Mouse (Mus musculus) forebrain, embryonic 15.5 days (tissue): ENCODE data around the gene Trpm3. TPM values are rescaled to one million over a fixed set of nuclear protein-coding genes. Genes with fewer than 3 reads are reported as not detected.

Experiments
- ATAC-seq: fragments of 200-750 bp; cut with Nextera tagmentation; replicated peaks from 2 replicates; pipeline ENCODE4 v1.8.0; 2017; ENCODE audit warnings: mild to moderate bottlenecking, moderate TSS enrichment, moderate library complexity
- H3K27ac ChIP-seq: fragments of 300-500 bp; sonication (generic); replicated peaks from 2 replicates; pipeline ENCODE4 v1.5.1; 2015; ENCODE audit warnings: mild to moderate bottlenecking, inconsistent platforms
- H3K27me3 ChIP-seq: fragments of 300-500 bp; sonication (generic); 2 replicates; pipeline ENCODE4 v1.6.1; 2015; ENCODE audit warnings: inconsistent platforms
- H3K36me3 ChIP-seq: fragments of 300-500 bp; sonication (generic); 2 replicates; pipeline ENCODE4 v1.6.1; 2015; ENCODE audit warnings: mild to moderate bottlenecking, inconsistent platforms
- H3K4me1 ChIP-seq: fragments of 300-500 bp; sonication (generic); 2 replicates; pipeline ENCODE4 v1.6.1; 2015; ENCODE audit warnings: inconsistent platforms
- H3K4me2 ChIP-seq: fragments of 300-500 bp; sonication (generic); replicated peaks from 2 replicates; pipeline ENCODE4 v1.6.1; 2015; ENCODE audit warnings: mild to moderate bottlenecking, inconsistent platforms
- H3K4me3 ChIP-seq: fragments of 300-500 bp; sonication (generic); 2 replicates; pipeline ENCODE4 v1.5.1; 2015; ENCODE audit warnings: mild to moderate bottlenecking, inconsistent platforms
- H3K9ac ChIP-seq: fragments of 300-500 bp; sonication (generic); replicated peaks from 2 replicates; pipeline ENCODE4 v1.6.1; 2015; ENCODE audit warnings: mild to moderate bottlenecking, inconsistent platforms
- H3K9me3 ChIP-seq: fragments of 300-500 bp; sonication (generic); 2 replicates; pipeline ENCODE4 v1.6.1; 2016; ENCODE audit warnings: inconsistent platforms
- WGBS: fragments of 180-500 bp; shearing (Covaris S2); methylation state at CpG from one replicate; pipeline ENCODE4 v1.1.7; 2015; ENCODE audit warnings: mixed read lengths; 5-methylcytosine and 5-hydroxymethylcytosine counted together
- polyA plus RNA-seq: library from polyadenylated mRNA; unstranded; fragments of >200 nt; fragmentation: Nextera tagmentation; extraction: Ambion mirVana; gene quantifications from 2 replicates; pipeline ENCODE4 v1.2.1, GENCODE M21; 2015

Trpm3 gene
- polyA plus RNA-seq, 1 experiment from 2014 or later = 21.6 TPM

DNA sequence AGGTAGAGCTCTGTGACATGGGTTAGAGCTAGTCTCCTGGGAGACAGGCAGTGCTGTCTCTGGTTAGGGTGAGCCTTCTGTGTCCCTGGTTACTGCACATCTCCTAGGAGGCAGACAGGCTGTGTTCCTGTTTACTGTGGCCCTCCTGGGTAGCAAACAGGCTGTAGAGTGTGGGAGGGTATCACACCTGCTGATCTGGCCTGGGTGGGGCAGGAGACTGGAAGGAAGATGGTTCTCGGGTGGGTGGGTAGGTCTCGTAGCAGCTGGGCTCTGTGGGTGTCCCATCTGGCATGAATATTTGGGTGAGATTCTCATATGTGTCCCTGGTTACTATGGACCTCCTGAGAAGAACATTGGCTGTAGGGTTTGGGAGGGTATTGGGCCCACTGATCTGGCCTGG is 658.1 kb downstream of the Trpm3 start:
- 95% methylated on average over 2 of the region's 2 CpGs for WGBS
- no peak overlapping the region for H3K27ac ChIP-seq

DNA sequence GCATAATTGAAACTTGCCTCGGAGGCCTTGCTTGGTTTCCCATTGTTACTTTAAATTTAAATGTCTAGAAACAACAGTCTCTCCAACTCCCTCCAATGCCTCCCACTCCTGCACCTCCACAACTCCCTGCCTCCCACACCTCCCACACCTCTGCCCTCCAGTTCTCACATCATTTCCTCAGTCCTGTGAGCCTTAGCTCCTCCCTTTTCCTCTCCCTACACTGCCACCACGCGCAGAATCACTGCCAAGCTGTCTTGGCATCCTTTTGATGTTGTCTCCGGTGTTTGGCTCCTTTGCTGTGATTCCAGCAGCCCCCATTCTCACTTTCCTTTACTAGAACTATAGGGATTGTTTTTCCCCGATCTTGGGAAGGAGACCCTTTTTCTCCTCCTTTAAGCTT is 661.6 kb downstream of the Trpm3 start:
- Histone ChIP-seq H3K9me3 (no peaks in the 10 kb centered on the region), H3K4me2 (no peak overlapping the region), H3K4me1 (peaks cover 4% of the 10 kb centered on the region; the same call in 1 of the 2 replicates), H3K27me3 (no peaks in the 10 kb centered on the region), H3K9ac (no peak overlapping the region), H3K27ac (no peak overlapping the region), H3K36me3 (no peaks in the 10 kb centered on the region), H3K4me3 (no peak overlapping the region)
- no peak for ATAC-seq
- WGBS = 38% methylated on average over 5 of the region's 5 CpGs

More for the DNA sequence above, 658.1 kb downstream of the Trpm3 start:
- ATAC-seq = no peak
- Histone ChIP-seq H3K9me3 (no peaks in the 10 kb centered on the region), H3K27me3 (no peaks in the 10 kb centered on the region), H3K4me3 (no peak overlapping the region), H3K9ac (no peak overlapping the region), H3K36me3 (no peaks in the 10 kb centered on the region), H3K4me2 (no peak overlapping the region), H3K4me1 (peaks cover 4% of the 10 kb centered on the region; the same call in 1 of the 2 replicates)

DNA sequence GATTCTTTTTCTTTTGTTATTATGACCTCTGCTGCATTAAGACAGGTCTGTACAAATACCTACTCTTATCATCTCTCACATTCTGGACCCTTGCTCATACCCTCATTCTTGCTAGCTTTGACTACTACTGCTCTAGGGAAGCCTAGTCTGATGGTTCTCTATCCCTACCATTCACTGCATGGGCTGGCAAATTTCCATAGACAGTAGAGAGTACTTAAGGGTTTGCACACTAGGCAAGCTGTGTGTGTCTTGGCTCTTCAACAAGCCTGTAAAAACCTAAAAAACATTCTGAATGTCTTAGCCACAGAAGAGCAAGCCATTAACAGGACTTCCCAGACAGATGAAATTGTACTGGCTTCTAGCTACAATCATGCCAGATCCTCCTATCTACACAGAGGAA is 664.5 kb downstream of the Trpm3 start:
- H3K9me3 ChIP-seq = no peaks in the 10 kb centered on the region
- no peaks in the 10 kb centered on the region for H3K27me3 ChIP-seq
- H3K4me2 ChIP-seq = no peak overlapping the region
- no peaks in the 10 kb centered on the region for H3K36me3 ChIP-seq
- H3K4me1 ChIP-seq = peaks cover 4% of the 10 kb centered on the region; the same call in 1 of the 2 replicates
- H3K27ac ChIP-seq = no peak overlapping the region
- no peak for ATAC-seq
- no peak overlapping the region for H3K9ac ChIP-seq
- H3K4me3 ChIP-seq = no peak overlapping the region

DNA sequence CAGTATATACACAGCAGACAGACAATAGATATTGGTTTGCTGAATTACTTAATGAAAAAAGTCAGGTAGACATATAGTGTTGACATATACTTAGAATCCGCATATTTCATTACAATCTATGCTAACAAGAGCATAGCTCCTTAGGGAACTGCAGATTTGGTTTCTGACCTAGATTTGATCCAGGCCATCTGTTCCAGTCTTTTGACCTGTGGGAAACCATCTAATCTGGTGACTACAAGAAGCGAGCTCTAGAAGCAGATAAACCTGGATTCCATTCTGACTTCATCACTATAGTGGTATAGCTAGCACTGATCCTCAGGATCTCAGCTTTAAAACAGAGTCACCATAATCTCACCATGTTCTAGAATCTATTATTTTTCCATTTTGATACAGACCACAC is 665.5 kb downstream of the Trpm3 start:
- no peaks in the 10 kb centered on the region for H3K36me3 ChIP-seq
- ATAC-seq = no peak

DNA sequence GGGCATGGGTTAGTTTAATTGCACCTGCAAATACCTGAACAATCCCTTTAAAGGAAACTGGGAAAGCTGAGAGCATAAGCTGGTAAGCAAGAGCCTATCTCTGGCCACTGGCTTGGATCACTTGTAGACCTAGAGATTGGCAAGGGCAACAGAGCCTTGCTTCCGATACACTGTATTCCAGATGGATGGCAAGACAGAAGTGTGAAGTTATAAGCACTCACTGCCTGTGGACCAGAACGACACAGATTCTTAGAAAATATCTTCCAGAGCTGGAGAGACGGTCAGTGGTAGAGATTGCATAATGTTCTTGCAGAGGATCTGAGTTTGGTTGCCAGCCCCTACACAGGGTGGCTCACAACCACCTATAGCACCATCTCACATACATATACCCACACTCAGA is 671.4 kb downstream of the Trpm3 start:
- 90% methylated on average over 3 of the region's 3 CpGs for WGBS
- no peaks in the 10 kb centered on the region for H3K36me3 ChIP-seq
- ATAC-seq = no peak
- no peaks in the 10 kb centered on the region for H3K9me3 ChIP-seq
- H3K27me3 ChIP-seq = no peaks in the 10 kb centered on the region
- no peak overlapping the region for H3K4me3 ChIP-seq
- no peak overlapping the region for H3K27ac ChIP-seq
- H3K4me2 ChIP-seq = no peak overlapping the region
- no peaks in the 10 kb centered on the region for H3K4me1 ChIP-seq
- H3K9ac ChIP-seq = no peak overlapping the region

More for the DNA sequence above, 665.5 kb downstream of the Trpm3 start:
- Histone ChIP-seq H3K4me1 (peaks cover 4% of the 10 kb centered on the region; the same call in 1 of the 2 replicates), H3K9me3 (no peaks in the 10 kb centered on the region), H3K4me3 (no peak overlapping the region), H3K9ac (no peak overlapping the region), H3K27me3 (no peaks in the 10 kb centered on the region), H3K4me2 (no peak overlapping the region), H3K27ac (no peak overlapping the region)
- 87% methylated on average over 2 of the region's 2 CpGs for WGBS

DNA sequence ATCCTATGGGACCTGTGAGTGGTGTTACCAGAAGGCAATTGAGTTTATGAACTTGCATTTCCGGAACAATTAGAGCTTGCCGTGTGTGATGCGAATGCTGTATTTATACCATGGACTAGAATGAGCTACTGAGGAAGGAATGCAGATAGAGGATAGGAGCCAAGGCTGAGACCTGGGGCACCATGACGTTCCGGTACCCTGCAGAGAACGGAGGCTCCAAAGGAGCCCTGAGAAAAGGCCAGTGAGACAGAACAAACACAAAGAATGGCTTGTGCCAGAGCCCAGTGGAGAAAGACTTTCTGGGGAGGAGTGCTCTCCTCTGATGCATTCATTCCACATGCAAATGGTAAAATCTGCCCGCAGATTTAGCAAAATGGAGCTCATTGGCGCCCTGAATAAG is 682.9 kb downstream of the Trpm3 start:
- H3K4me3 ChIP-seq = no peak overlapping the region
- H3K4me1 ChIP-seq = 0 out of 2 replicates have a peak, but pooled peaks cover 9% of the 10 kb centered on the region
- H3K9ac ChIP-seq = no peak overlapping the region
- H3K4me2 ChIP-seq = no peak overlapping the region
- H3K27me3 ChIP-seq = no peaks in the 10 kb centered on the region
- no peak for ATAC-seq
- WGBS = 58% methylated on average over 8 of the region's 8 CpGs
- H3K36me3 ChIP-seq = no peaks in the 10 kb centered on the region
- no peaks in the 10 kb centered on the region for H3K9me3 ChIP-seq
- no peak overlapping the region for H3K27ac ChIP-seq

DNA sequence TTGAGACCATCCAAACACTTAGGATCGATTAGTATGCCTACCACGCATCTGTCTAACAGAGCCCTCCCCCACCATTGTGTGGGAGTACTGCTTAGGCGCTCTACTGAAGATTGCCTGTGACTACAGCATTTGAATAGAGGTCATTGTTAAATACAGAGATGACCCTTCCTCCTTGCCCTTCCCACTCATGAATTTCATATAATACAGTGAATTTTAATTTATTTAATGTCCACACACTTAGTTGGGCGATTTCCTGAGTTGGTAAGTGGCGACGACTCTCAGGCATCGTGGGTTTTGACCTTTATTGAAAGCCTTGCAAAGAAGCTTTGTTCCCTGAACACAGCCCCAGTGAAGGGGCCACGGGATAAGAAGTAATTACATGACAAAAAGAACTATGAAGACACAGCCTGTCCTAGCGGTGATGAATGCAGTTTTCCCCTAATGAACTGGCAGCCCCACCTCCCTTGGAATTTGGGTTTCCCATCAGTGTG is 684.7 kb downstream of the Trpm3 start:
- no peak overlapping the region for H3K4me3 ChIP-seq
- no peaks in the 10 kb centered on the region for H3K27me3 ChIP-seq
- no peak overlapping the region for H3K27ac ChIP-seq
- H3K4me1 ChIP-seq = 0 out of 2 replicates have a peak, but pooled peaks cover 9% of the 10 kb centered on the region
- H3K4me2 ChIP-seq = no peak overlapping the region
- WGBS = 9% methylated on average over 9 of the region's 9 CpGs
- H3K36me3 ChIP-seq = no peaks in the 10 kb centered on the region
- no peaks in the 10 kb centered on the region for H3K9me3 ChIP-seq
- H3K9ac ChIP-seq = no peak overlapping the region
- peak; percentile 57; the same call in 1 of the 2 replicates for ATAC-seq

DNA sequence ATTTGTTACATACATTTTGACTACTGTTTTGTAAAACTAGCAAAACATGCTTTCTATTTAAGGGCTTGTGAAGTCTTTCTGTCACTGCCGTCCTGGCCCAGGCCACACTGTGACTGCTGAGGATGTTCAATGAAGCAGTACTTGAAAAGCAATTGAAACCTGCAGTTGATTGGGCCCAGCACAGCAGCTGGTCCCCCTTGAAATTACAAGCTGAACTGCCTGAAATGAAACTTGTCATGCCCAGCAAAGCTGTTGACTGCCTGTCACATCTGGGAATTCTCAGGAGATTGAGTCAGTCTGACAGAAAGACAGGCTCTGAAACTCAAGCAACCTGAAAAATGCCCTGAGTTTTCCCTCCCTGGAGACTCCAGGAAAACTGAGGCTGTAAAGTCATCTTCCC is 687.0 kb downstream of the Trpm3 start:
- Histone ChIP-seq H3K27me3 (no peaks in the 10 kb centered on the region), H3K36me3 (no peaks in the 10 kb centered on the region), H3K9me3 (no peaks in the 10 kb centered on the region), H3K27ac (no peak overlapping the region), H3K4me3 (no peak overlapping the region), H3K4me2 (no peak overlapping the region), H3K4me1 (0 out of 2 replicates have a peak, but pooled peaks cover 9% of the 10 kb centered on the region), H3K9ac (no peak overlapping the region)
- no peak for ATAC-seq
- 38% methylated on average over 1 of the region's 1 CpGs for WGBS

DNA sequence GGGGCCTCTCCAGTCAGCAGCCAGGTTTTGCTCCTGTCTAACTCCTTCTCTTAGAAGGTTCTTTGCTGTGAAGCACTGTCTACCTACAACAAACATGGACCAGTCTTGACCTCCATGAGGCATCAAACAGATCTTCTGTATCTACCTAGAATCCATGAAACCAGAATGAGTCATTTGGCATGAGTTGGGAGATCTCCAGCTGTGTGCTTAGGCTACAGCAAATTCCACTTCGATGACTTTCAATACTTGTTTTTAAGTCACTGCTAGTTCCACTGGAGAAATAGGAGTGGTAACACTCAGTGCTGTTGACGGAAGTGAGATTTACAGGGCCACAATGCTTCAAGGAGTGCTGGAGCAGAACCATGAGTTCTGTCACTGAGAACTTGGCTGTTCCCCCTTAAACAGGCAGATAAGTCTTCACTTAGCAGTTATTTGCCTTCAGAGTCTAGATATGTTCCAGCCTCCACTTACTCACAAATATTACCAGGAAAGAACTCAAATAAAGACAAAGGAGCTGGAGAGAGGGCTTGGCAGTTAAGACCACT is 689.4 kb downstream of the Trpm3 start:
- Histone ChIP-seq H3K9me3 (no peaks in the 10 kb centered on the region), H3K36me3 (no peaks in the 10 kb centered on the region), H3K4me2 (no peak overlapping the region), H3K27me3 (no peaks in the 10 kb centered on the region), H3K27ac (no peak overlapping the region), H3K4me1 (0 out of 2 replicates have a peak, but pooled peaks cover 8% of the 10 kb centered on the region), H3K9ac (no peak overlapping the region), H3K4me3 (no peak overlapping the region)
- ATAC-seq = no peak
- WGBS = 91% methylated on average over 2 of the region's 2 CpGs

DNA sequence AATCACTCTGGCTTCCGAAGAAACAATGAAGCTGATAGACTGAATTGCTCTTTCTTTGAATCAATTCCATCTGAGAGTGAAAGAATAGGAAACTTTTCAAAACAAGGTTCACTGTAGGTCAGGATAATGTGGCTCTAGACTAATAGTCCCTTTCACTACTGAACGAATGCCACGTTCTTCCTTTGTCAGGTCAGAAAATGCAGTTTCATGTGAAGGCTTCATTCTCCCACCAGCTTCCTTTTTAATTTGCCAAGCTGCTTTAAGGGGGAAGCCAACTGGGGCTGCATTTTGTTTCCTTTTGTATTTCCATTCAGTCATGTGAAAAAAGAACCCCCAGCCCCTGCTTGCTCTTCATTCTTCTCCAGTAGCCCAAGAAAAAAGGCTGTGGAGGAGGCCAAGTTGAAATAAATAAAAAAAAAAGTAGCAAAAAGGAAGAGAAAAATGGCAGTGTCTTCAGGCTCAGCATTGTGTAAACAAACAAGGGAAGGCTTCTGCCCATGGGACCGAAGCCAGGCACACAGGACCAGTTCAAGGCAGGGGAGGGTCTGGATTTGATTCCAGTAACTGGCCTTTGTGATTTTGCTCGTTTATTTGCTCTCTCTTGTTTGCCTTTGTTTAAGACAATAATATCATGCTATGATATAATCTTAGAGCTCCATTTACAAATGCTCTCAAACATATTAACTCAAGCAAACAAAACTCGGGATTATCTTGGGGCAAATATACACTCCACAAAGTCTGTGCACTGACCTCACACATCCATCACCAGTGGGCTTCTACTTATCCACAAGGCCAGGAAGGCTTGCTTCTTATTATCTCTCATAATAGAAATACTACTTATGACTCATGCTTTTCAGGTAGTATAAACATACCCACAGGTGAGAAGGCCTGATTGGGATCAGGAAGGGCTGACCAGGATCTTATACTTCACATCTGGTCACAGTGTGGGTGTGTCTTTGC is 702.5 kb downstream of the Trpm3 start:
- H3K4me3 ChIP-seq = no peak overlapping the region
- no peak overlapping the region for H3K9ac ChIP-seq
- peaks cover 4% of the 10 kb centered on the region; the same call in 1 of the 2 replicates for H3K27me3 ChIP-seq
- ATAC-seq = peak; percentile 69
- no peaks in the 10 kb centered on the region for H3K9me3 ChIP-seq
- H3K36me3 ChIP-seq = no peaks in the 10 kb centered on the region
- H3K4me2 ChIP-seq = no peak overlapping the region
- H3K27ac ChIP-seq = no peak overlapping the region
- H3K4me1 ChIP-seq = peaks cover 5% of the 10 kb centered on the region; the same call in 1 of the 2 replicates
- WGBS = 7% methylated on average over 6 of the region's 6 CpGs

DNA sequence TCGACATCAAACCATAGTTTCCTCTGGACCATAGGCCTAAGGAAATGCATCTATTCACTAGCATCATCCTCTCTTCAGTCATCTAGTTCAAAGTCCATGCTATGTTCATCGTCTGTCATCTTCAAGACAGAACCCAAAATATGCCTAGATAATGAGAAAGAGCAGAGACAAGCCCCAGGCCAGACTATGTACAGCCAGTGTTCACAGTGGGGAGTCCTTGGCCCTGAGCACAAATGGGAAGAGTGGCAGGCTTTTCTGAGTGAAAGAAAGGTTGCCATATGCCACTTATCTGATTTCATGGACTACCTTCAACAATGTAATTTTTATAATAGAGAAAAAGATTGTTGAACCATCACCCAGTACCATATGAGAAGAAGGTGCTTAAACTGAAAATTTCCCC is 703.9 kb downstream of the Trpm3 start:
- Histone ChIP-seq H3K4me2 (no peak overlapping the region), H3K4me1 (peaks cover 5% of the 10 kb centered on the region; the same call in 1 of the 2 replicates), H3K4me3 (no peak overlapping the region), H3K36me3 (no peaks in the 10 kb centered on the region), H3K9me3 (no peaks in the 10 kb centered on the region), H3K9ac (no peak overlapping the region), H3K27me3 (peaks cover 4% of the 10 kb centered on the region; the same call in 1 of the 2 replicates), H3K27ac (no peak overlapping the region)
- ATAC-seq = no peak
- 88% methylated on average over 2 of the region's 2 CpGs for WGBS

DNA sequence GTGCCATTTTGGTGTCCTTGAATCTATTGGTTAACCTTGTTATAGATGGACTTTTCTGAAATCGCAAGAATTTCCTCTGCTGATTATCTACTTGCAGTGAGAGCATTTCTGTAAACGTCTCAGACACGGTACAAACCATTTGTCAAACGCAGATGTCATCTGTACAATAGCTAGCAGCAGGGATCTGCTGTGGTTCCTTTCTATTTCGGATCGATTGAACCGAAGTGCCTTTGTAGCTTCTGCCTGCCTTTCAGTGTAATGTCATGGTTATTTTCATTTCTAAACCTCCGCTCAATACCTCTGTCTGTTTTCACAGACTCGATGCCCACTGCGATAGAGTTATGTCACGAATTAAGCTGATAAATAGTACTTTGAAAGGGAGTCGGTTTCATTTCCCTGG is 708.9 kb downstream of the Trpm3 start:
- ATAC-seq = no peak
- no peak overlapping the region for H3K9ac ChIP-seq
- WGBS = 59% methylated on average over 12 of the region's 12 CpGs
- H3K9me3 ChIP-seq = no peaks in the 10 kb centered on the region
- peaks cover 4% of the 10 kb centered on the region; the same call in 1 of the 2 replicates for H3K27me3 ChIP-seq
- peaks cover 6% of the 10 kb centered on the region; the same call in 1 of the 2 replicates for H3K4me1 ChIP-seq
- H3K4me3 ChIP-seq = no peak overlapping the region
- H3K4me2 ChIP-seq = no peak overlapping the region
- H3K27ac ChIP-seq = no peak overlapping the region
- H3K36me3 ChIP-seq = no peaks in the 10 kb centered on the region
